Mouse (Mus musculus) thymus, postnatal 25 days (tissue): Measurements from ENCODE around the gene Gm10803.

Source experiments
- DNase-seq: peaks from one replicate; pipeline ENCODE4 v3.0.0; 2022

Gene Gm10803

GRCm38 (mm10) chr2:93592164-93592790, 31.9 kb downstream of the Gm10803 start:
- no peak for DNase-seq

GRCm38 (mm10) chr2:93593121-93593520, 32.8 kb downstream of the Gm10803 start:
- DNase-seq, result no peak

DNA sequence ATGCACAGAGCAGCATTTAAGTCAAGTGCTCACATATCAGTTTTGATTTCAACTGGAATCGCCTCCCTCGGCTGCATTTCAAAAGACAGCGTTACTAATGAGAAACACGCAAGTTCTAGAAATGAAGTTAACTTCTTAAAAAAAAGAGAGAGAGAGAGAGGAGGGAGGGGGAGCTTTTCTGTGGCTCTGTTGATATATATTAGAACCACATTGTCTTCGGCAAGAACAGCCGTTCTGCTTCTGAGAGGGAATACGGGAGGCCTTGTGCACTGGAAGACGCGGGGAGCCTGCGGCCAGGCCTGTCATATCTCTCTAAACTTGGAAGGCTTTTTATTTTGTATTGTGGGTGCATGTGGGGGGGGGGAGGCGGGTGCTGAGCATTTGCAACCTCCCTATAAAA, 36.8 kb downstream of the Gm10803 start:
- DNase-seq, result no peak

DNA sequence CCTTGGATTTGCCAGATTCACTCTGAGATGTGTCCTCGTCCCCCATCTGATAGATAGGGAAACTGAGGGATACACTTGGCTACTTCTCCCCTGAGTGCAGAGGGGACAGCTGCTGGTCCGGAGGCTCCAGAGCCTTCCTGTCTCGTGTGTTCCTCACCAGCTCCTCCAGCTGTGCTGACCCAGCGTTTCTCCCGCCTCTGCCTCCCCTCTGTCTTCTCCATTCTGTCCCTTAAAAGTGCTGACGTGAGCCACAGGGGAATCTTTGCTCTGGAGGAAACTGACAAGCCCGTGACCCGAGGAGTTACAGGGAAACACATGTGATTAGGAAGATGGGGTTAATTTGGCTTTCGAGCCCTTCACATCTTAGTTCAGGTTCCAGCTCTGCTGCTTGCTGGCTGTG, 39.4 kb downstream of the Gm10803 start:
- DNase-seq, result no peak

- DNase-seq, result no peak
Measured at GRCm38 (mm10) chr2:93604601-93605285, 44.4 kb downstream of the Gm10803 start.

DNA sequence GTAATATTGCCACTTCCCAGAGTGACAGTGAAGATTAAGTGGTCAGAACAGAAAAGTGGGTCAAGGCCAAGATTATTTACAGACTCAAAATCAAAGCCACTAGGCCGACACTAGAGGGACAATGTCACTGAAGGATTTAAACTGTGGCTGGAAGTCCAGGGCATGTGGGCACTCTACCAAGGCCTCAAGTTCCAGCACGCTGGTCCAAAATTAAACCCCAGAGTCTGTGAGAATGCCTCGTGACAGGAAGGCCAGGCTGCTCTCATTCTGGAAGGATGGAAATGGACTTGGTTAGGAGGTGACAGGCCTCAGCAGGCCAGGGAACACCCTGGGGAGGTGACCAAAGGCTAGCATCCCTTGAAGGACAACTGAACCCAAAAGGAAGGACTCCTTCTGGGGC, 48.4 kb downstream of the Gm10803 start:
- DNase-seq, result no peak

DNA sequence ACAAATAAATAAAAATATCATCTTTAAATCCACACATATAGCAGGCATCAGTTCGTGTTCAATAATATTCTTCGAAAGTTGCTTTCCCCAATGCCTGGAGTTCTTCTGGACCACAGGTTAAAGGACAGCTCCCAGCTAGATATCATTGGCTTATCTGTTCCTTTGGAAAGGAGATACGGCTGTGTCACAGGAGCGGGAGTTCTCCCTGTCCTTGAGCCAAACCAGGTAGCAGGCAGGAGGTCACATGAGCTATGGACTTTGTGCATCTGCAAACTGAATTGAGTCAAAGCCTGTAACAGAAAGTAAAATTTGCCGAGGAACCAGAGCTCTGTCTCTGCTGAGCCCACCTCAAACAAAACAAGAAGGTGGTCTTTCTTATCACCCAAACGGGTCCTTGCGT, 52.7 kb downstream of the Gm10803 start:
- DNase-seq, result no peak
